Mouse (Mus musculus) embryonic facial prominence, embryonic 12.5 days (tissue): ENCODE measurements around the gene Ddx25. TPM values are rescaled to one million over a fixed set of nuclear protein-coding genes. Genes with fewer than 3 reads are reported as not detected.

ENCODE experiments used
- ATAC-seq: fragments of 200-750 bp; cut with Nextera tagmentation; 2 replicates; pipeline ENCODE4 v1.8.0; 2017; ENCODE audit not compliant: insufficient number of reproducible peaks, insufficient read depth, low FRiP score, low TSS enrichment
- H3K27ac ChIP-seq: fragments of 300-500 bp; sonication (generic); 2 replicates; pipeline ENCODE4 v1.5.1; 2016; ENCODE audit warnings: mild to moderate bottlenecking
- H3K27me3 ChIP-seq: fragments of 300-500 bp; sonication (generic); 2 replicates; pipeline ENCODE4 v1.6.1; 2016; ENCODE audit warnings: mild to moderate bottlenecking, moderate library complexity
- H3K36me3 ChIP-seq: fragments of 300-500 bp; sonication (generic); 2 replicates; pipeline ENCODE4 v1.6.1; 2016; ENCODE audit warnings: mild to moderate bottlenecking
- H3K4me1 ChIP-seq: fragments of 300-500 bp; sonication (generic); 2 replicates; pipeline ENCODE4 v1.6.1; 2016
- H3K4me2 ChIP-seq: fragments of 300-500 bp; sonication (generic); replicated peaks from 2 replicates; pipeline ENCODE4 v1.6.1; 2016; ENCODE audit warnings: mild to moderate bottlenecking, moderate library complexity
- H3K4me3 ChIP-seq: fragments of 300-500 bp; sonication (generic); 2 replicates; pipeline ENCODE4 v1.5.1; 2016; ENCODE audit warnings: mild to moderate bottlenecking
- H3K9ac ChIP-seq: fragments of 300-500 bp; sonication (generic); 2 replicates; pipeline ENCODE4 v1.6.1; 2016; ENCODE audit warnings: mild to moderate bottlenecking, moderate library complexity
- H3K9me3 ChIP-seq: fragments of 300-500 bp; sonication (generic); 2 replicates; pipeline ENCODE4 v1.6.1; 2016; ENCODE audit warnings: mild to moderate bottlenecking, moderate library complexity
- WGBS: fragments of 180-500 bp; shearing (Covaris S2); methylation state at CpG from one replicate; pipeline ENCODE4 v1.1.7; 2016; 5-methylcytosine and 5-hydroxymethylcytosine counted together
- polyA plus RNA-seq: library from polyadenylated mRNA; unstranded; fragments of >200 nt; fragmentation: Nextera tagmentation; extraction: Ambion mirVana; gene quantifications from 2 replicates; pipeline ENCODE4 v1.2.1, GENCODE M21; 2016

Ddx25 gene
- 6.2 and 6.4 TPM in 2 replicates for polyA plus RNA-seq

- 1% methylated on average over 58 of the region's 59 CpGs for WGBS
- peaks cover 16% of the 10 kb centered on the region for H3K4me1 ChIP-seq
- peak within 1 kb of the TSS; percentile 71 for H3K4me3 ChIP-seq
- peak; percentile 72 for ATAC-seq
- no peaks in the 10 kb centered on the region for H3K9me3 ChIP-seq
- H3K27ac ChIP-seq, result peak within 1 kb of the TSS; percentile 75
- peaks cover 11% of the 10 kb centered on the region for H3K36me3 ChIP-seq
- H3K9ac ChIP-seq, result peak within 1 kb of the TSS; percentile 71
- H3K27me3 ChIP-seq, result no peaks in the 10 kb centered on the region
- H3K4me2 ChIP-seq, result peak within 1 kb of the TSS; percentile 97
These were observed at the start of gene Ddx25, which contains the start of gene Pus3 for GRCm38 (mm10) chr9:35558257-35559008. Gene Ddx25 (minus strand): TSS chr9:35558528. Gene Pus3 (plus strand): TSS chr9:35558595.

GRCm38 (mm10) chr9:35607647-35608405 is 49.5 kb upstream of the Ddx25 start:
- ATAC-seq, result no peak
- WGBS, result 68% methylated on average over 8 of the region's 8 CpGs
- no peak overlapping the region for H3K4me3 ChIP-seq
- no peak overlapping the region for H3K27ac ChIP-seq
- no peaks in the 10 kb centered on the region for H3K27me3 ChIP-seq
- H3K36me3 ChIP-seq, result no peaks in the 10 kb centered on the region
- H3K9ac ChIP-seq, result no peak overlapping the region
- H3K4me1 ChIP-seq, result no peaks in the 10 kb centered on the region
- no peak overlapping the region for H3K4me2 ChIP-seq
- H3K9me3 ChIP-seq, result no peaks in the 10 kb centered on the region

- ATAC-seq, result no peak
- Histone ChIP-seq H3K9me3 (no peaks in the 10 kb centered on the region), H3K4me1 (no peaks in the 10 kb centered on the region), H3K9ac (no peak overlapping the region), H3K27ac (no peak overlapping the region), H3K36me3 (no peaks in the 10 kb centered on the region), H3K27me3 (no peaks in the 10 kb centered on the region), H3K4me2 (no peak overlapping the region), H3K4me3 (no peak overlapping the region)
- 13% methylated on average over 2 of the region's 2 CpGs for WGBS
These were observed 34.6 kb upstream of the Ddx25 start for GRCm38 (mm10) chr9:35592903-35593302.

- H3K4me3 ChIP-seq, result no peak overlapping the region
- ATAC-seq, result no peak
- no peaks in the 10 kb centered on the region for H3K4me1 ChIP-seq
- 47% methylated on average over 1 of the region's 1 CpGs for WGBS
- no peaks in the 10 kb centered on the region for H3K27me3 ChIP-seq
- H3K27ac ChIP-seq, result no peak overlapping the region
- H3K36me3 ChIP-seq, result no peaks in the 10 kb centered on the region
- no peaks in the 10 kb centered on the region for H3K9me3 ChIP-seq
- H3K9ac ChIP-seq, result no peak overlapping the region
- no peak overlapping the region for H3K4me2 ChIP-seq
These were observed 29.3 kb upstream of the Ddx25 start for GRCm38 (mm10) chr9:35587674-35588073.

- H3K9ac ChIP-seq, result peak overlapping the region; percentile 39; the same call in 1 of the 2 replicates
These were observed 16.1 kb upstream of the Ddx25 start for GRCm38 (mm10) chr9:35574416-35574815.

GRCm38 (mm10) chr9:35570663-35571062 is 12.3 kb upstream of the Ddx25 start:
- peaks cover 10% of the 10 kb centered on the region for H3K27me3 ChIP-seq
- H3K9me3 ChIP-seq, result no peaks in the 10 kb centered on the region
- H3K36me3 ChIP-seq, result peaks cover 17% of the 10 kb centered on the region
- no peak overlapping the region for H3K27ac ChIP-seq
- H3K9ac ChIP-seq, result 0 out of 2 replicates have a peak overlapping the region, but pooled peaks have one; percentile 85
- WGBS, result 9% methylated on average over 5 of the region's 5 CpGs
- ATAC-seq, result no peak
- H3K4me2 ChIP-seq, result peak overlapping the region; percentile 51
- peaks cover 8% of the 10 kb centered on the region for H3K4me1 ChIP-seq
- peak overlapping the region; percentile 83 for H3K4me3 ChIP-seq

More at GRCm38 (mm10) chr9:35574416-35574815, 16.1 kb upstream of the Ddx25 start:
- Histone ChIP-seq H3K4me2 (peak overlapping the region; percentile 59), H3K4me1 (0 out of 2 replicates have a peak, but pooled peaks cover 4% of the 10 kb centered on the region), H3K36me3 (no peaks in the 10 kb centered on the region), H3K9me3 (no peaks in the 10 kb centered on the region), H3K27ac (no peak overlapping the region), H3K27me3 (peaks cover 10% of the 10 kb centered on the region), H3K4me3 (peak overlapping the region; percentile 31)
- ATAC-seq, result no peak
- WGBS, result 4% methylated on average over 32 of the region's 32 CpGs

GRCm38 (mm10) chr9:35569571-35570534 is 11.5 kb upstream of the Ddx25 start, which contains the start of the genes Pate2 and Hyls1:
Gene Pate2 (plus strand): TSS chr9:35570284.
Gene Hyls1 (minus strand): TSS chr9:35570398.
- H3K4me3 ChIP-seq, result peak within 1 kb of the TSS; percentile 83
- ATAC-seq, result peak; percentile 97
- H3K9ac ChIP-seq, result peak within 1 kb of the TSS; percentile 85
- peaks cover 26% of the 10 kb centered on the region for H3K36me3 ChIP-seq
- WGBS, result under 1% methylated on average over 86 of the region's 86 CpGs
- no peaks in the 10 kb centered on the region for H3K9me3 ChIP-seq
- peaks cover 8% of the 10 kb centered on the region for H3K4me1 ChIP-seq
- H3K4me2 ChIP-seq, result peak within 1 kb of the TSS; percentile 66
- peaks cover 10% of the 10 kb centered on the region for H3K27me3 ChIP-seq
- peak within 1 kb of the TSS; percentile 92 for H3K27ac ChIP-seq

- Histone ChIP-seq H3K4me3 (no peak overlapping the region), H3K9me3 (no peaks in the 10 kb centered on the region), H3K4me1 (peaks cover 5% of the 10 kb centered on the region), H3K9ac (no peak overlapping the region), H3K36me3 (peaks cover 30% of the 10 kb centered on the region), H3K27me3 (no peaks in the 10 kb centered on the region), H3K4me2 (no peak overlapping the region), H3K27ac (no peak overlapping the region)
- 83% methylated on average over 3 of the region's 3 CpGs for WGBS
- no peak for ATAC-seq
These were observed 9.7 kb upstream of the Ddx25 start for GRCm38 (mm10) chr9:35567995-35568394.

- no peak overlapping the region for H3K4me2 ChIP-seq
- no peaks in the 10 kb centered on the region for H3K9me3 ChIP-seq
- H3K9ac ChIP-seq, result no peak overlapping the region
- H3K36me3 ChIP-seq, result peaks cover 41% of the 10 kb centered on the region
- no peak overlapping the region for H3K4me3 ChIP-seq
- no peak overlapping the region for H3K27ac ChIP-seq
- no peak for ATAC-seq
- H3K27me3 ChIP-seq, result no peaks in the 10 kb centered on the region
- WGBS, result 92% methylated on average over 5 of the region's 5 CpGs
- peaks cover 12% of the 10 kb centered on the region for H3K4me1 ChIP-seq
These were observed 6.4 kb upstream of the Ddx25 start for GRCm38 (mm10) chr9:35564536-35565240.

GRCm38 (mm10) chr9:35561583-35561982 is 3.3 kb upstream of the Ddx25 start:
- Histone ChIP-seq H3K4me1 (peaks cover 16% of the 10 kb centered on the region), H3K4me2 (no peak overlapping the region), H3K27me3 (no peaks in the 10 kb centered on the region), H3K9me3 (no peaks in the 10 kb centered on the region), H3K9ac (no peak overlapping the region), H3K4me3 (no peak overlapping the region), H3K27ac (no peak overlapping the region), H3K36me3 (peaks cover 33% of the 10 kb centered on the region)
- 86% methylated on average over 6 of the region's 6 CpGs for WGBS
- ATAC-seq, result no peak
